Mouse (Mus musculus) bone marrow macrophage, adult 2 months (primary cell): ENCODE data around the gene Sh3bgrl2. TPM values are rescaled to one million over a fixed set of nuclear protein-coding genes. Genes with fewer than 3 reads are reported as not detected.
A peak's percentile ranks its signal among the peaks of the same experiment; 100 is the strongest.

ENCODE experiments used
- H3K27ac ChIP-seq: 2 replicates; pipeline ENCODE4 v1.5.1; 2012; ENCODE audit warnings: low read depth, low read length; ENCODE audit not compliant: insufficient read depth
- H3K4me1 ChIP-seq: 2 replicates; pipeline ENCODE4 v1.6.1; 2012; ENCODE audit warnings: low read length; ENCODE audit not compliant: control insufficient read depth, insufficient read depth
- H3K4me3 ChIP-seq: 2 replicates; pipeline ENCODE4 v1.5.1; 2012; ENCODE audit warnings: mild to moderate bottlenecking, low read length, moderate library complexity; ENCODE audit not compliant: insufficient read depth
- CTCF ChIP-seq: IDR thresholded peaks from 2 replicates; pipeline ENCODE4 v1.5.1; 2012; ENCODE audit warnings: low read depth, mild to moderate bottlenecking, low read length, moderate library complexity
- POLR2A ChIP-seq: IDR thresholded peaks from 2 replicates; pipeline ENCODE4 v1.6.1; 2012; ENCODE audit warnings: mild to moderate bottlenecking, low read depth, low read length, borderline replicate concordance
- polyA plus RNA-seq: library from polyadenylated mRNA; stranded (reverse); fragments of >200 nt; gene quantifications from 2 replicates; pipeline ENCODE4 v1.2.4, GENCODE M21; 2012; ENCODE audit not compliant: missing spikeins, insufficient read depth, insufficient read length

The Sh3bgrl2 gene
- polyA plus RNA-seq, 1 experiment, result 20.0 TPM

DNA sequence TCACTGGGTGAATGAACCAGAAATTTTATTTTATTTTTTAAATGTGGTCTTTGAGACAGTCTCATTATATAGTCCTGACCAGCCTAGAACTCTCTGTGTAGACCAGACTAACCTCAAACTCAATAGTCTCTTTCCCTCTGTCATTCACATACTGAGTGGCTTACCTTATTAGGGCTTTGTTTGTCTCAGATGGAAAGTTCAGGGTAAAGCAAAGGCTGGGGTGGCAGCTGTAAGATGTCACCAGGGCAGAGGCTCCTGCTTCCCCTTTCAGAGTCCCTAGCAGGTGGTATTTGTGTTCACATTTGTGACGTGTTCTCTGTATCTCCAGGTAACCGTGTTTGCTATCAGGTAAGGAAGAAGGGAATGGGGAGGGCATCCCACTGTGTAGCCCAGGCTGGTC lies 24.7 kb downstream of the Sh3bgrl2 start:
- Histone ChIP-seq H3K4me1 (peaks cover 67% of the 10 kb centered on the region), H3K4me3 (no peak overlapping the region), H3K27ac (no peak overlapping the region)
- no peak for TF ChIP-seq POLR2A
- TF ChIP-seq CTCF, result no peak

DNA sequence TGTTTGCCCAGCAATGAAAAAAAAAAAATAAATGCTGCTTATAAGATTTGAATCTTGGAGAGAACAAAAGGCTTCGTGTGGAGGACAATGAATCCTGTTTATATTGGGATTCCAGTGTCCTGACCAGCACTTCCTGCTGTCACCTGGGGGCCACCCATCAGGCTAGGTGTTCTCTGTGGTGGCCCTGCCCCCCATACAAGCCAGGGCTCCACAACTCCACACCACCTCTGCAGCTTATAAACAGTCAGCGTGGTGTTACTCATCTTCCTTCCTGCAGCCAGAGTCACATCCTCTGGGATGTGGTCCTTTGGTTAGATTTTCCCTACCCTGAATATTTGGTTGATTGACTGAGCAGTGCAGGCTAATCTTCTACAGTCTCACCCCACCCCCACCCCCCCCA lies 25.5 kb downstream of the Sh3bgrl2 start:
- Histone ChIP-seq H3K4me1 (peaks cover 60% of the 10 kb centered on the region), H3K4me3 (no peak overlapping the region)

DNA sequence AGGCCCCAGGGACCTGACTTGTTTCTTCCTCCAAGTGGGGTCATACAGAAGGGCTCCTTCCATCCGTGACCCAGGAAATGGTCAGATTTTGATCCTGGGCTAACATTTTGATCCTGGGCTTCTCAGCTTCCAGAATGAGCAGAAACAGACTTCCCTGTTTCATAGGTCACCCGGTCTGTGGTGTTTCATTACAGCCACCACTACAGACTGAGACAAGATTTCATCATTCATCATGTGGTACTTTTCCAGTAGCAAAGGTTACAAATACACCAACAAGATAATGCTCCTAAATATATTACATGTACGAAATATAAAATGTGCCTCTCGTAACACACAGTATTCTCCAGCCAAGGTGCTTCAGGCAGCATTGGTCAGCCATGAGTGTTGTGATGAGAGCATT lies 27.3 kb downstream of the Sh3bgrl2 start:
- TF ChIP-seq POLR2A, result no peak
- no peak for TF ChIP-seq CTCF
- peaks cover 45% of the 10 kb centered on the region for H3K4me1 ChIP-seq
- H3K27ac ChIP-seq, result peak overlapping the region; percentile 70
- no peak overlapping the region for H3K4me3 ChIP-seq

More for the DNA sequence above, 25.5 kb downstream of the Sh3bgrl2 start:
- TF ChIP-seq POLR2A (no peak), CTCF (no peak)
- no peak overlapping the region for H3K27ac ChIP-seq

DNA sequence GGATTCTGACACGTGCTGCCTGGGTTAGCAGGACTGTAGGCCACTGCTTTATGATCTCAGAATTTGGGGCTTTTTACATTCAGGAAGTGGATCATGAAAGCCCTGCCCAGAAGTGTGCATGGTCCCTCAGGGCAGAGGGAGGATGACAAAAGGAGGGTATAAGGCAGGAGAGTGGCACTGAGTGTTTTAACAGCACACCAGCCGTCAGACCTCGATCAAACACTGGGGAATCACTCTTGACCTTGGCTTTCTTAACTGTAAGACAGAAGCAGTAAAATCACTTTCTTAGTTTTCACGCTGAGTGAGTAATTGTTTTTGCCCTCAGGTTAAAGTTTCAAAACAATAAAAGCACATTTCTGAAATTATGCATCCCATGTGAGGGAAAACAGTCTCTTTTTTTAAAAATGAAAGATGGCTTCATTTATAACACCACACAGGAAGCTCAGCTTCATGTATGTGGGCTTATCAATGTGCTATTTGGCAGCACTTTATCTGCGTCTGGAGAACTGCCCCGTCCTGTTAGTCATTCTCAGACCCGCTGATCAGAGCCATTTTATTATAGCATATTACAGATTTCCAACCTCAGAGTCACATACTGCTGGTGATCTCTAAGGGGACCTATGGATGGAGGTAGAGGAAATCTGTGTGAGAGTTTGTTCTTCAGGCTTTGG lies 28.0 kb downstream of the Sh3bgrl2 start:
- Histone ChIP-seq H3K27ac (peak overlapping the region; percentile 70), H3K4me1 (peaks cover 43% of the 10 kb centered on the region), H3K4me3 (no peak overlapping the region)
- no peak for TF ChIP-seq POLR2A
- no peak for TF ChIP-seq CTCF

DNA sequence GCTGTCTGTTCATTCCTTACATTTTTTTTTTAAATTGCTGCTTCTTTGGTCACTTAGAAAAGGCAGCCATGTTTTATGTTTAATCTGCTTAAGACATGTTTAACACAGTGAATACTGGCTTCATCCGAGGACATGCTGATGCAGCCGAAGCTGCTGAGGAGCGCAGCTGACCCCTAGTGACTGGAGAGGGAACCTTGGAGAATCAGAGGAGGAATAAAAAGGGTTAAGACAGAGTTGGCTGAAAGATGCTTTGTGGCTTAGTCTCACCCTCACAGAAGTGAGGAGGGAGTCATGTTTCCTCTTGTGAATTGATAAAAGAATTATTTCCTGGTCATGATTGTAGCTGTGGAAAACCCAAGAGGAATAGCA lies 28.5 kb downstream of the Sh3bgrl2 start:
- TF ChIP-seq CTCF (peak; percentile 45; the same call in 1 of the 2 replicates), POLR2A (no peak)
- H3K4me1 ChIP-seq, result peaks cover 39% of the 10 kb centered on the region
- H3K27ac ChIP-seq, result no peak overlapping the region
- H3K4me3 ChIP-seq, result no peak overlapping the region

DNA sequence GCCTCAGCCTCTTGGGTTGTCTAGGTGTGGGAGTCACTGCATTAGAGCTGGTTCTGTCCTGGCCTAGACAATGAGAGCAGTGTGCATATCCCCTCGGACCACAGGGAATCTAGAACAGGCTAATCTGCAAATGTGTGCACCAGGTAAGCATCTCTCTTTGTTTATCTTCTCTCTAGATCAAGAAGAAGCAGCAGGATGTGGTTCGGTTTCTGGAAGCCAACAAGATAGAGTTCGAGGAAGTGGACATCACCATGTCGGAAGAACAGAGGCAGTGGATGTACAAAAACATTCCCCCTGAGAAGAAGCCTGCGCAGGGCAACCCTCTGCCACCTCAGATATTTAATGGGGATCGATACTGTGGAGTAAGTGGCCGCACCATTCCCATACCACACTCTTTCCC lies 29.1 kb downstream of the Sh3bgrl2 start:
- peaks cover 36% of the 10 kb centered on the region for H3K4me1 ChIP-seq
- no peak overlapping the region for H3K27ac ChIP-seq
- H3K4me3 ChIP-seq, result no peak overlapping the region
- TF ChIP-seq POLR2A (no peak), CTCF (no peak)

DNA sequence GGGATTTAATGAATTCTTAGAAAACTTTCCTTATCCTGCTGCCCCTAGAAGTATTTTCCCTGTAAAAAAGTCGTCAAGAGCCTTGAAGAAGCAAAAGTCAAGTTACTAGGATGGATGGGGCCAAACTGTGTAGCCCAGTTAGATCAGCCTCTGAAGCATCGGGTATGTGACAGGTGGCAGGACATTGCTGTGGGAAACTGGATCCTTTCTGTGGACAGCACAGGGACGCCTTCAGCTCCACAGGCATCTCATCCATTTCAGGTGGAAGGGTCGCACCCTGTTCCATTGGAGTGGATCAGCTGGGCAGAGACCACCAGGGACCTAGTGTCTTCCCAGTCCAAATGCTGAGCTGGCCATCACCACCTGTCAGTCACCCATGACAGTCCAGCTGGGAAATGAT lies 30.9 kb downstream of the Sh3bgrl2 start:
- TF ChIP-seq POLR2A (no peak), CTCF (no peak)
- Histone ChIP-seq H3K27ac (no peak overlapping the region), H3K4me3 (no peak overlapping the region), H3K4me1 (peaks cover 22% of the 10 kb centered on the region)

DNA sequence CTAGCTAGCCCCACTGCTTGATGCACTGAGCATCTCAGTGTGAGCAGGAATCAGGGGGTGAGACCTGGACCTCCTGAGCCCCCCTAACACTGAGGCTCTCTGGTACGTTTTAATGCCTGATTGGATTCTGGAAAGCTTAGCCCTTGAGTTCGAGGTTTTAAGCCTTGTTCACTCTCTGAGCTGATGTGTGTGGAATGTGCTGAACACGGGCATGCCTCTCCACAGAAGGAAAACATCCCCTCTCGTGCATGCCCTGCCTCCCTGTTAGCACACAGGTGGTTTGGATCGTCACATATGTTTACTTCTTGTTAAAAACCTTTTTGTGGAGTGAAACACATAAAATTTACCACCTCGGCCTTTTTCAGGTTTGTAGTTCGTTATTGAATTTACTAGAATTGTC lies 34.6 kb downstream of the Sh3bgrl2 start:
- H3K4me3 ChIP-seq, result no peak overlapping the region
- TF ChIP-seq POLR2A (no peak), CTCF (no peak)

DNA sequence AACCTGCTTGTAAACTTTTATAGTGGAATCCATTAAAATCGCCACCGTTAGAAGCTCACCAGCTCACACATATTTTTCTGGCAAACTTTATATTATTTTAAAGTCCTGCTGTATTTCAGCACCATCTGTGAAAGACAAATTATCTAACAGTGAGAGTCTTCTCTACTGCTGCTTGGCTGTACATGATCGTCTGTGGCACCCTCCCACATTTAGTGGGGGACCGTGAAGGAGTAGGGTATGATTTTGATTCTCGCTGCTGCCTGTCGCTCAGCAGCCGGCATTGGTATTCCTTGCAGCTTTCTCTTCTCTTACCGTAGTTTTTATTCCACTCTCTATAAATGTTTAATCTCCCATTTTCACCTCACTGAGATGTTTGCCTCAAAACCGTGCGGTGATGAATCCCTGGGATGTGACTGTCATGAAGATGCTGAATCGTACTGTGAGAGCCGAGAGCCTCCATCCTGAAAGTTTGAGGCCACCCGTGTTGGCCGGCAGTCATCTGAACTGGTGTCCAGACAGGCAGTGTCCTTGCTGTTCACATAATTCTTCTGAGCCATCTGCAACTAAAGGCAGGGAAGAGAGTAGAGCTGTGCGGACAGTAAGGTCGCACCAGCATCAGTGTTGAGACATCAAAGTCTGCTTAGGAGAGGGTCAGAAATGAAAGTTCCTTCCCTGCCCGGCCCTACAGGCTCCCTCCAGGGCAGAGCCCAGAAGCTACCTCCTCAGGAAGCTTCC lies 38.4 kb downstream of the Sh3bgrl2 start:
- TF ChIP-seq POLR2A (no peak), CTCF (no peak)
- H3K4me1 ChIP-seq, result no peaks in the 10 kb centered on the region
- no peak overlapping the region for H3K4me3 ChIP-seq
- no peak overlapping the region for H3K27ac ChIP-seq

More for the DNA sequence above, 34.6 kb downstream of the Sh3bgrl2 start:
- Histone ChIP-seq H3K27ac (no peak overlapping the region), H3K4me1 (no peaks in the 10 kb centered on the region)

DNA sequence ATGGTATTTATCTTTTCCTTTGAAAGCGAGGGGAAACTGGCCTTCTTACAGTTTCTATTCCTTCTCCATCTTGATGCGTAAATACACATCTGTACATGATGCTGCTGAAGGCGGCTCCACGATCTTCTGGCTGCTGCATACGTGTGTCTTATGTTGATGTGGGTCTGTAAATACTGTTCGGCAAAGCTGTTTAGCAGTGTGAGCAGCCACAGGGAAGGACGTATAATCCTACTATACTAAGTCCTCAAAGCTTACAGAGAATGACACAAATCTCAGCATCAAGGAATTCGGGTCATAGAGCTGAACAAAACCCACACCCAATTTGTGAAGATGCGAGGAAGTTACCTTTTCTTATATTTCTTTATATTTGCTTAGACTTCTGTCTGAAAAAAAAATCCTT lies 39.0 kb downstream of the Sh3bgrl2 start:
- no peak overlapping the region for H3K27ac ChIP-seq
- no peak overlapping the region for H3K4me3 ChIP-seq
- no peak for TF ChIP-seq CTCF
- TF ChIP-seq POLR2A, result no peak
- H3K4me1 ChIP-seq, result peaks cover 2% of the 10 kb centered on the region

DNA sequence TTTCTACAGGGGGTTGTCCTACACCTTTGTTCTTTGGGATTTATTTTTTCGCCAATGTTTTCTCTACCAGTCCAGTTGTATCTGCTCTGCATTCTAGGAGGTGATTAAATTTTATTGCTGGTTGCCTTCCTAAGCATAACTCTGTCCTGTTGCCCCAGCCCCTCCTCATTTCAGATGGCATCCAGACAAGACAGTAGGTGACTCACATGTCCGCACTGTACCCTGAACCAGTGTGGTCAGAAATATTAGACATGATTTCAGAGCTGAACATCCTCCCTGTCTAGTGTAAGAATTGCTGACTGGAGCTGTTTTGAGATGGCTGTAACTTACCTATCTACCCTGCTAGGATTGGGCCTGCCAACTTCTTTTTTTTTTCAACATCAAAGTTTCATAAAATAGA lies 40.9 kb downstream of the Sh3bgrl2 start:
- TF ChIP-seq POLR2A (no peak), CTCF (no peak)
- Histone ChIP-seq H3K4me1 (peaks cover 12% of the 10 kb centered on the region), H3K4me3 (no peak overlapping the region), H3K27ac (no peak overlapping the region)
